Mouse (Mus musculus) cerebellum, adult 2 months (tissue): ENCODE results near the gene 2010111I01Rik. TPM values are rescaled to one million over a fixed set of nuclear protein-coding genes. Genes with fewer than 3 reads are reported as not detected.

Source experiments
- DNase-seq, 2 experiments: peaks; one replicate each; pipeline ENCODE4 v3.0.0; 2021
- H3K27ac ChIP-seq: fragments of 200-500 bp; 2 replicates; pipeline ENCODE4 v1.5.1; 2012; ENCODE audit warnings: low read length, control low read depth, inconsistent platforms; ENCODE audit not compliant: insufficient read depth
- H3K27me3 ChIP-seq: fragments of 200-500 bp; 2 replicates; pipeline ENCODE4 v1.6.1; 2012; ENCODE audit warnings: inconsistent platforms, mild to moderate bottlenecking, low read length, moderate library complexity; ENCODE audit not compliant: control insufficient read depth, insufficient read depth
- H3K4me1 ChIP-seq: fragments of 200-500 bp; 2 replicates; pipeline ENCODE4 v1.6.1; 2011; ENCODE audit warnings: low read length; ENCODE audit not compliant: control insufficient read depth, insufficient read depth
- H3K4me3 ChIP-seq: fragments of 200-500 bp; replicated peaks from 2 replicates; pipeline ENCODE3; 2011; ENCODE audit warnings: mild to moderate bottlenecking, low read depth, low read length, control low read depth; ENCODE audit not compliant: insufficient read depth
- CTCF ChIP-seq: fragments of 200-500 bp; IDR thresholded peaks from 2 replicates; pipeline ENCODE4 v1.5.1; 2011; ENCODE audit warnings: low read depth, mild to moderate bottlenecking, control low read depth, low read length, moderate library complexity, borderline replicate concordance; ENCODE audit not compliant: insufficient read depth
- POLR2A ChIP-seq: fragments of 200-500 bp; IDR thresholded peaks from 2 replicates; pipeline ENCODE4 v1.6.1; 2011; ENCODE audit warnings: low read length, control low read depth, borderline replicate concordance; ENCODE audit not compliant: insufficient read depth
- WGBS: fragments of 180-500 bp; shearing (Covaris S2); methylation state at CpG from one replicate; pipeline ENCODE4 v1.1.7; 2018; 5-methylcytosine and 5-hydroxymethylcytosine counted together
- polyA plus RNA-seq: library from polyadenylated mRNA; depleted of rRNA; stranded (reverse); fragments of >200 nt; gene quantifications from 2 replicates; pipeline ENCODE4 v1.2.3, GENCODE M21; 2012

2010111I01Rik gene
- polyA plus RNA-seq, 1 experiment, result 126 TPM

- Histone ChIP-seq H3K4me1 (peaks cover 21% of the 10 kb centered on the region), H3K4me3 (peak overlapping the region; percentile 91), H3K27me3 (no peaks in the 10 kb centered on the region), H3K27ac (peak overlapping the region; percentile 94)
- 2% methylated on average over 51 of the region's 51 CpGs for WGBS
- peak; percentile 88 for DNase-seq
- TF ChIP-seq POLR2A (peak; percentile 69), CTCF (no peak)
Observed at GRCm38 (mm10) chr13:63239877-63240671, 275.4 kb downstream of the 2010111I01Rik start.

GRCm38 (mm10) chr13:63240835-63241234 lies 276.1 kb downstream of the 2010111I01Rik start:
- peak overlapping the region; percentile 94 for H3K27ac ChIP-seq
- TF ChIP-seq POLR2A (no peak), CTCF (no peak)
- DNase-seq, result peak; percentile 48 to 64
- H3K4me1 ChIP-seq, result peaks cover 24% of the 10 kb centered on the region
- H3K4me3 ChIP-seq, result peak overlapping the region; percentile 84
- 10% methylated on average over 5 of the region's 5 CpGs for WGBS
- H3K27me3 ChIP-seq, result no peaks in the 10 kb centered on the region

- peak overlapping the region; percentile 84 for H3K4me3 ChIP-seq
- 62% methylated on average over 3 of the region's 3 CpGs for WGBS
- no peak for DNase-seq
- H3K27ac ChIP-seq, result peak overlapping the region; percentile 28
- TF ChIP-seq POLR2A, result no peak
- no peak for TF ChIP-seq CTCF
- no peaks in the 10 kb centered on the region for H3K27me3 ChIP-seq
- peaks cover 24% of the 10 kb centered on the region for H3K4me1 ChIP-seq
Observed at GRCm38 (mm10) chr13:63241665-63242064, 277.0 kb downstream of the 2010111I01Rik start.

- H3K27me3 ChIP-seq, result no peaks in the 10 kb centered on the region
- H3K4me3 ChIP-seq, result peak overlapping the region; percentile 84
- H3K4me1 ChIP-seq, result peaks cover 24% of the 10 kb centered on the region
- WGBS, result 40% methylated on average over 10 of the region's 10 CpGs
- H3K27ac ChIP-seq, result peak overlapping the region; percentile 38
- TF ChIP-seq CTCF (no peak), POLR2A (no peak)
- DNase-seq, result peak in 1 of 2 experiments; percentile 40
Observed at GRCm38 (mm10) chr13:63242401-63243192, 277.9 kb downstream of the 2010111I01Rik start.

- Histone ChIP-seq H3K4me1 (peaks cover 24% of the 10 kb centered on the region), H3K4me3 (peak overlapping the region; percentile 30), H3K27ac (0 out of 2 replicates have a peak overlapping the region, but pooled peaks have one; percentile 34), H3K27me3 (no peaks in the 10 kb centered on the region)
- peak; percentile 49 to 66 for DNase-seq
- 52% methylated on average over 5 of the region's 5 CpGs for WGBS
- TF ChIP-seq CTCF, result no peak
- TF ChIP-seq POLR2A, result no peak
Observed at GRCm38 (mm10) chr13:63243586-63243985, 278.9 kb downstream of the 2010111I01Rik start.

- WGBS, result 82% methylated on average over 3 of the region's 3 CpGs
- DNase-seq, result no peak
- peaks cover 25% of the 10 kb centered on the region for H3K4me1 ChIP-seq
- H3K27me3 ChIP-seq, result no peaks in the 10 kb centered on the region
- H3K4me3 ChIP-seq, result no peak overlapping the region
- TF ChIP-seq POLR2A (no peak), CTCF (no peak)
- H3K27ac ChIP-seq, result no peak overlapping the region
Observed at GRCm38 (mm10) chr13:63244425-63244824, 279.7 kb downstream of the 2010111I01Rik start.

- H3K4me1 ChIP-seq, result peaks cover 26% of the 10 kb centered on the region
- no peak for DNase-seq
- TF ChIP-seq CTCF, result no peak
- TF ChIP-seq POLR2A, result no peak
- H3K4me3 ChIP-seq, result no peak overlapping the region
- no peaks in the 10 kb centered on the region for H3K27me3 ChIP-seq
- WGBS, result 79% methylated on average over 9 of the region's 9 CpGs
- no peak overlapping the region for H3K27ac ChIP-seq
Observed at GRCm38 (mm10) chr13:63245218-63245617, 280.5 kb downstream of the 2010111I01Rik start.

- Histone ChIP-seq H3K4me1 (peaks cover 30% of the 10 kb centered on the region), H3K27ac (no peak overlapping the region), H3K4me3 (no peak overlapping the region), H3K27me3 (no peaks in the 10 kb centered on the region)
- 32% methylated on average over 4 of the region's 4 CpGs for WGBS
- TF ChIP-seq CTCF, result no peak
- no peak for TF ChIP-seq POLR2A
- DNase-seq, result no peak
Observed at GRCm38 (mm10) chr13:63245812-63246211, 281.1 kb downstream of the 2010111I01Rik start.
